Mouse (Mus musculus) naive thymus-derived CD4-positive, alpha-beta T cell, adult 5 months (primary cell): ENCODE data around the gene Olfr791. TPM values are rescaled to one million over a fixed set of nuclear protein-coding genes. Genes with fewer than 3 reads are reported as not detected.

Experiments used
- polyA plus RNA-seq: library from polyadenylated mRNA; unstranded; fragments of 100-300 nt; shearing (Covaris generic); gene quantifications from one replicate; pipeline ENCODE4 v1.2.1, GENCODE M21; 2017

Gene Olfr791
- polyA plus RNA-seq = not detected

GRCm38 (mm10) chr10:129521492-129521891 lies at the start of gene Olfr791:
Olfr791 (plus strand) TSS chr10:129521792.

GRCm38 (mm10) chr10:129484452-129484851 lies 37.1 kb upstream of the Olfr791 start, which contains the start of gene Olfr789:
Olfr789 (plus strand) TSS chr10:129484752.

GRCm38 (mm10) chr10:129498192-129498591 lies 23.4 kb upstream of the Olfr791 start, which contains the start of gene Olfr790:
Olfr790 (plus strand) TSS chr10:129498492.

GRCm38 (mm10) chr10:129538862-129539261 lies 17.3 kb downstream of the Olfr791 start, which contains the start of gene Olfr792:
Olfr792 (plus strand) TSS chr10:129539162.

GRCm38 (mm10) chr10:129567355-129567754 lies 45.8 kb downstream of the Olfr791 start, which contains the start of gene Olfr794:
Olfr794 (plus strand) TSS chr10:129567655.

Other genes starting within 250 kb of the Olfr791 start
- not detected for gene Olfr780, start 203.7 kb upstream of the Olfr791 start, polyA plus RNA-seq
- gene Olfr781, start 192.9 kb upstream of the Olfr791 start, polyA plus RNA-seq = not detected
- not detected for gene Olfr782, start 172.9 kb upstream of the Olfr791 start, polyA plus RNA-seq
- gene Olfr784, start 137.7 kb upstream of the Olfr791 start, polyA plus RNA-seq = not detected
- gene Olfr785, start 116.4 kb upstream of the Olfr791 start, polyA plus RNA-seq = not detected
- gene Olfr786, start 94.5 kb upstream of the Olfr791 start, polyA plus RNA-seq = not detected
- gene Olfr787, start 59.9 kb upstream of the Olfr791 start, polyA plus RNA-seq = 0.34 TPM
- gene Olfr788, start 50.8 kb upstream of the Olfr791 start, polyA plus RNA-seq = not detected
- not detected for gene Olfr789, start 37.0 kb upstream of the Olfr791 start, polyA plus RNA-seq
- gene Olfr790, start 23.3 kb upstream of the Olfr791 start, polyA plus RNA-seq = not detected
- gene Olfr792, start 17.4 kb downstream of the Olfr791 start, polyA plus RNA-seq = not detected
- not detected for gene Olfr794, start 45.9 kb downstream of the Olfr791 start, polyA plus RNA-seq
- gene Olfr796, start 90.8 kb downstream of the Olfr791 start, polyA plus RNA-seq = not detected
- 0.16 TPM for gene Olfr798, start 106.1 kb downstream of the Olfr791 start, polyA plus RNA-seq
- gene Olfr799, start 115.7 kb downstream of the Olfr791 start, polyA plus RNA-seq = not detected
- gene Olfr800, start 135.9 kb downstream of the Olfr791 start, polyA plus RNA-seq = not detected
- gene Olfr801, start 152.1 kb downstream of the Olfr791 start, polyA plus RNA-seq = not detected
- not detected for gene Olfr802, start 166.4 kb downstream of the Olfr791 start, polyA plus RNA-seq
- not detected for gene Olfr803, start 172.5 kb downstream of the Olfr791 start, polyA plus RNA-seq
- not detected for gene Olfr804, start 181.4 kb downstream of the Olfr791 start, polyA plus RNA-seq
- not detected for gene Olfr805, start 207.6 kb downstream of the Olfr791 start, polyA plus RNA-seq
- gene Olfr806, start 220.1 kb downstream of the Olfr791 start, polyA plus RNA-seq = not detected
- gene Olfr807, start 236.0 kb downstream of the Olfr791 start, polyA plus RNA-seq = not detected
- not detected for gene Olfr808, start 243.7 kb downstream of the Olfr791 start, polyA plus RNA-seq